Mouse (Mus musculus): Measurements from ENCODE around the gene H6pd.

DNA sequence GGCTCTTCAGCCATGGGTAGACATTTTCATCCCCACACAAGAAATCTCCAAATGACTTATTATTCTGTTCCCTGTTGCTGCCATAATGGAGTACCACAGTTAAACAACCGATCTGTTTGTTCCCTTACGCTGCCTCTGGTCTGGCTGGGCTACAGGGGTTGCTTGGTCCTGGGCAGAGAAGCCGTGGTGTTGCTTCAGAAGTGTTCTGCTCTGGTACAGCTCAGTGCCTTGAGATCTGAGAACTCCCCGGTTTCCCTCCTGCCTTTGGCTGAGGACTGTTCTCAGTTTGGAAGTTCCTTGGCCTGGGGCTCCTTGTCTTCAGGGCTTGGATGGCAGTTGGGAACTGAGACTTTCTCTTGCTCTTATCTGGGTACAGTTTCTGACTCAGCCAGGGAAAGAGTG lies 3.5 kb upstream of the H6pd start:
- TF ChIP-seq ZC3H11A (IDR thresholded peaks at IDR 0.05; ENCODE audit: low read depth, low read length) (no peak), POLR2A (IDR thresholded peaks at IDR 0.05; ENCODE audit: low read depth, low read length) (no peak), CTCF (conservative IDR thresholded peaks at IDR 0.05 in 1 of 2, IDR thresholded peaks at IDR 0.05 in 1 of 2; ENCODE audit: low read depth in 2 of 2, low read length in 2 of 2) (no peak), EP300 (IDR thresholded peaks at IDR 0.05; ENCODE audit: low read length) (no peak), BHLHE40 (IDR thresholded peaks at IDR 0.05; ENCODE audit: low read depth, low read length) (no peak), CHD2 (IDR thresholded peaks at IDR 0.05; ENCODE audit: low read length) (no peak), NELFE (IDR thresholded peaks at IDR 0.05; ENCODE audit: low read depth, low read length) (no peak)

Data from CH12.LX (cell line).